Mouse (Mus musculus): ENCODE measurements around the gene Ccr6. TPM values are rescaled to one million over a fixed set of nuclear protein-coding genes. Genes with fewer than 3 reads are reported as not detected.

Gene Ccr6
- polyA plus RNA-seq, 1 experiment: not detected

DNA sequence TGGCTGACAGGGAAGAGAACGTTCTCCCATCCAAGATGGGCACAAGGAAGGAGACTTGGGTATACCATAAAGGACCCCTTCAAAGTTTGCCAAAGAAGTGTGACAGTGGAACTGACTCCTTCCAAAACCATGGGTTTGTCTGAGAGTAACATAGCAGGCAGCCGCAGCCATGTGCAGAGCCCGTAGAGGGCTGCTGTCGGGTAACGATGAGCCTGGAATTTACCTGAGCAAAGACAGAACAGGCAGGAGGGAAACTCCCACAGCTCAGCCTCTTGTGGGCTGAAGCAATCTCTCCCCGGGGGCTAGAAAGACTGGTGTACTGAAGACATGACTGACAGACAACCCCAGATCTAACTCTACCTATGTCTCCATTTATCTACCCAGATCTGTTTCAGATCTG lies 24.4 kb upstream of the Ccr6 start:
- Histone ChIP-seq H3K36me3 (ENCODE audit: control insufficient read depth, insufficient read depth) (no peaks in the 10 kb centered on the region), H3K27me3 (ENCODE audit: control insufficient read depth, insufficient read depth, insufficient read length) (peaks cover 46% of the 10 kb centered on the region), H3ac (ENCODE audit: control insufficient read depth, insufficient read length, low read depth) (no peak overlapping the region), H3K4me3 (ENCODE audit: insufficient read depth, poor library complexity, severe bottlenecking) (no peak overlapping the region), H3K79me2 (ENCODE audit: control insufficient read depth, insufficient read depth) (no peaks in the 10 kb centered on the region), H3K79me3 (ENCODE audit: low read depth) (no peaks in the 10 kb centered on the region)
- TF ChIP-seq FOSL1 (IDR thresholded peaks at IDR 0.05; ENCODE audit: insufficient read depth, low read length, poor library complexity, severe bottlenecking): no peak
- TF ChIP-seq MYOD1 (IDR thresholded peaks at IDR 0.05; ENCODE audit: control insufficient read depth, insufficient read length, low read depth): no peak
- TF ChIP-seq CEBPB (IDR thresholded peaks at IDR 0.05; ENCODE audit: low read depth): no peak
- TF ChIP-seq MAX (IDR thresholded peaks at IDR 0.05): no peak
- TF ChIP-seq MYOG (IDR thresholded peaks at IDR 0.05; ENCODE audit: control insufficient read depth, extremely low read depth, insufficient read length): no peak

DNA sequence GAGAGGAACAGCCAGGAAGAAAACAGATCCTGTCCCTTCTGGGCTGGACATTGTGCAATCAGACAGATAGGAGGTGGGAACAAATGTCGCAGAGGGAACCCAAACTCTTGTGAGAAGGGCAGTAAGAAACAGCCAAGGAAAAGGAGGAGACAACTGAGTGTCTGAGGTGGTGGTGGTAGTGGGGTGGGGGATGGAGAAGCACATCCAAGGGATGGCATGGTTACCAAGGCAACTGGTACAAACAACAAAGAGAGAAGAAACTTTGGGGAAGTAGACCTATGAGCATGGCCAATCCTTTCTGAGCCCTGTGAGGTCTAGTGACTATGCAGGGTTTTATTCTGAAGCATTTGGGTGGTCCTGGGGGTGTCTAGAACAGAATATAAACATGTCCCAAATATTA lies 21.5 kb upstream of the Ccr6 start:
- TF ChIP-seq MYOG (IDR thresholded peaks at IDR 0.05; ENCODE audit: control insufficient read depth, extremely low read depth, insufficient read length) (no peak), CTCF (IDR thresholded peaks at IDR 0.05; ENCODE audit: control insufficient read depth, insufficient read depth, insufficient read length) (no peak), CEBPB (IDR thresholded peaks at IDR 0.05; ENCODE audit: low read depth) (no peak), FOSL1 (IDR thresholded peaks at IDR 0.05; ENCODE audit: insufficient read depth, low read length, poor library complexity, severe bottlenecking) (no peak), USF1 (IDR thresholded peaks at IDR 0.05; ENCODE audit: low read depth) (no peak), MAX (IDR thresholded peaks at IDR 0.05) (no peak), MYOD1 (IDR thresholded peaks at IDR 0.05; ENCODE audit: control insufficient read depth, insufficient read length, low read depth) (no peak)
- H3K4me3 ChIP-seq (ENCODE audit: insufficient read depth, poor library complexity, severe bottlenecking): no peak overlapping the region

DNA sequence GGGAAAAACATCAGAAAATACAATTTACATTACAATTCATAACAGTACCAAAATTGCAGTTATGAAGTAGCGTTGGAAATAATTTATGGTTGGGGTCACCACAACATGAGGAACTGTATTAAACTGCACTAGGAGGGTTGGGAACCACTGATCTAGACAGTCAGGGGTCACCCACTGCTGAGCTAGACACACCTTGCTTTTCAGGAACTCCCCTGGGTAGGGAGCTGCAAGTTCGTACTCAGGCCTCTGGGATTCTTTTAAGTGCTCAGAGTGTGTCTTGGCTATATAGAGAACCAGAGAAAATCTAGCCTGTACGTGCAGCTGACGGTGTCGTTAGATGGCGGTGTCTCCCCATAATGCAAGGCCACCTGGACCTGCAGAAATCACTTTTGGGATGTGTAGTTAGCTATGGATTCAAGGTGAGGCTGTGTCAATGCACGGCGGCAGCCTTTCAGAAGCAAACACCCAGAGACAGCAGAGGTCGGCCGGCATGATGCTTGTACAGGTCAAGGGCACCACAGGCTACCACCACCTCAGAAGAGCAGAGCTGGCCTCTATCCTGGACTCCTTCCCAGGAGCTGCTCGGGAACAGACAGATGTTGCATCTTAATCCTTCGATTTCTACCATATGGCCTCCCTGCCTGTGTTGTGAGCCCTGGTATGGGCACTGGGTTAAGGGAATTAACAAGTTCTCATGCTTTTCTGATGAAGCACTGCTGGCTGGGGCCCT lies 20.7 kb upstream of the Ccr6 start:
- TF ChIP-seq MYOG (IDR thresholded peaks at IDR 0.05; ENCODE audit: control insufficient read depth, extremely low read depth, insufficient read length): no peak
- no peak for TF ChIP-seq CEBPB (IDR thresholded peaks at IDR 0.05; ENCODE audit: low read depth)
- no peak for TF ChIP-seq USF1 (IDR thresholded peaks at IDR 0.05; ENCODE audit: low read depth)
- TF ChIP-seq FOSL1 (IDR thresholded peaks at IDR 0.05; ENCODE audit: insufficient read depth, low read length, poor library complexity, severe bottlenecking): no peak
- no peak for TF ChIP-seq CTCF (IDR thresholded peaks at IDR 0.05; ENCODE audit: control insufficient read depth, insufficient read depth, insufficient read length)
- TF ChIP-seq MAX (IDR thresholded peaks at IDR 0.05): no peak
- no peak for TF ChIP-seq MYOD1 (IDR thresholded peaks at IDR 0.05; ENCODE audit: control insufficient read depth, insufficient read length, low read depth)
- H3K79me3 ChIP-seq (ENCODE audit: low read depth): no peaks in the 10 kb centered on the region
- no peaks in the 10 kb centered on the region for H3K79me2 ChIP-seq (ENCODE audit: control insufficient read depth, insufficient read depth)

More for the DNA sequence above, 21.5 kb upstream of the Ccr6 start:
- no peaks in the 10 kb centered on the region for H3K79me2 ChIP-seq (ENCODE audit: control insufficient read depth, insufficient read depth)
- no peak overlapping the region for H3ac ChIP-seq (ENCODE audit: control insufficient read depth, insufficient read length, low read depth)
- no peaks in the 10 kb centered on the region for H3K36me3 ChIP-seq (ENCODE audit: control insufficient read depth, insufficient read depth)
- peaks cover 46% of the 10 kb centered on the region for H3K27me3 ChIP-seq (ENCODE audit: control insufficient read depth, insufficient read depth, insufficient read length)
- no peaks in the 10 kb centered on the region for H3K79me3 ChIP-seq (ENCODE audit: low read depth)

DNA sequence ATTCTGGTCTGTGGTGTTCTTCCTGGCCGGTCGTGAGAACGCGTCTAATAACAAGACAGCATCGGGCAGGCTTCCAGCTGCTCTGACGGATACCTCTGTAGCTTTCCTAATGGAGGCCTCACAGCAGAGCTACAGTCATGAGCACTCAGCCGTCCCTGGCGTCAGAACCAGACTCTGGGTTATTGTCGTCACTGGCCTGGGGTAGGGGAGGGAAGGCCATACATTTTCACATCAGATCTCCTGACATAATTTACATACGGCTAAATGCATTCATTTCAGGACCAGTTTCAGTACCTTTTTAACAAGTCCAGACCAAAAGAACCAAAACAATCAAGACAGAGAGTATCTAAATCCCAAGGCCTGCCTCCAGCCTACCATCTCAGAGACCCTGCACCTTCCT lies 12.6 kb upstream of the Ccr6 start:
- TF ChIP-seq MYOD1 (IDR thresholded peaks at IDR 0.05; ENCODE audit: control insufficient read depth, insufficient read length, low read depth) (no peak), MAX (IDR thresholded peaks at IDR 0.05) (no peak)
- Histone ChIP-seq H3K79me3 (ENCODE audit: low read depth) (no peaks in the 10 kb centered on the region), H3K79me2 (ENCODE audit: control insufficient read depth, insufficient read depth) (no peaks in the 10 kb centered on the region), H3K36me3 (ENCODE audit: control insufficient read depth, insufficient read depth) (no peaks in the 10 kb centered on the region), H3K27me3 (ENCODE audit: control insufficient read depth, insufficient read depth, insufficient read length) (peaks cover 20% of the 10 kb centered on the region), H3ac (ENCODE audit: control insufficient read depth, insufficient read length, low read depth) (no peak overlapping the region), H3K4me3 (ENCODE audit: insufficient read depth, poor library complexity, severe bottlenecking) (no peak overlapping the region)

More for the DNA sequence above, 20.7 kb upstream of the Ccr6 start:
- H3K27me3 ChIP-seq (ENCODE audit: control insufficient read depth, insufficient read depth, insufficient read length): peaks cover 42% of the 10 kb centered on the region
- no peaks in the 10 kb centered on the region for H3K36me3 ChIP-seq (ENCODE audit: control insufficient read depth, insufficient read depth)
- H3K4me3 ChIP-seq (ENCODE audit: insufficient read depth, poor library complexity, severe bottlenecking): no peak overlapping the region
- H3ac ChIP-seq (ENCODE audit: control insufficient read depth, insufficient read length, low read depth): no peak overlapping the region

DNA sequence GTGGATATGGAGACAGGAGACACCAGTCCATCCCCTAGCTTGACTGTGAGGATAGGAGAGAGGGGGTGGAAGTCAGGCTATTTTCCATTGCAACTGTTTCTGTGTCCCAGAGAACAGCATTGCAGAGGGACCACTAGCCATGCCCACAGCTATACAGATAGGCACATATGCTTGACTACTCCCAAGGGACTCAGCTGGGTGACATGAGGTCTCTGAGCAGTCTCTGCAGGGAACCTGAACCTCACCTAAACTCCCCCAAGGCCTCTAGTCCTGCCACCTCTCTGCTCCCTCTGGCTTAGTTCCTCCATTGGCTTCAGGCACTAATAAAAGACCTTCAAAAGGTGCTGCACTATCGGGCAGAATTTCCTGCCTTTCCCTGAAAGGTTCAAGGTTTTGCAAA lies 11.8 kb upstream of the Ccr6 start:
- Histone ChIP-seq H3ac (ENCODE audit: control insufficient read depth, insufficient read length, low read depth) (no peak overlapping the region), H3K4me3 (ENCODE audit: insufficient read depth, poor library complexity, severe bottlenecking) (no peak overlapping the region), H3K36me3 (ENCODE audit: control insufficient read depth, insufficient read depth) (no peaks in the 10 kb centered on the region), H3K27me3 (ENCODE audit: control insufficient read depth, insufficient read depth, insufficient read length) (peaks cover 24% of the 10 kb centered on the region), H3K79me2 (ENCODE audit: control insufficient read depth, insufficient read depth) (no peaks in the 10 kb centered on the region), H3K79me3 (ENCODE audit: low read depth) (no peaks in the 10 kb centered on the region)
- TF ChIP-seq MAX (IDR thresholded peaks at IDR 0.05): no peak
- no peak for TF ChIP-seq MYOD1 (IDR thresholded peaks at IDR 0.05; ENCODE audit: control insufficient read depth, insufficient read length, low read depth)
- no peak for TF ChIP-seq CEBPB (IDR thresholded peaks at IDR 0.05; ENCODE audit: low read depth)
- no peak for TF ChIP-seq USF1 (IDR thresholded peaks at IDR 0.05; ENCODE audit: low read depth)
- TF ChIP-seq FOSL1 (IDR thresholded peaks at IDR 0.05; ENCODE audit: insufficient read depth, low read length, poor library complexity, severe bottlenecking): no peak
- TF ChIP-seq MYOG (IDR thresholded peaks at IDR 0.05; ENCODE audit: control insufficient read depth, extremely low read depth, insufficient read length): no peak
- TF ChIP-seq CTCF (IDR thresholded peaks at IDR 0.05; ENCODE audit: control insufficient read depth, insufficient read depth, insufficient read length): no peak

DNA sequence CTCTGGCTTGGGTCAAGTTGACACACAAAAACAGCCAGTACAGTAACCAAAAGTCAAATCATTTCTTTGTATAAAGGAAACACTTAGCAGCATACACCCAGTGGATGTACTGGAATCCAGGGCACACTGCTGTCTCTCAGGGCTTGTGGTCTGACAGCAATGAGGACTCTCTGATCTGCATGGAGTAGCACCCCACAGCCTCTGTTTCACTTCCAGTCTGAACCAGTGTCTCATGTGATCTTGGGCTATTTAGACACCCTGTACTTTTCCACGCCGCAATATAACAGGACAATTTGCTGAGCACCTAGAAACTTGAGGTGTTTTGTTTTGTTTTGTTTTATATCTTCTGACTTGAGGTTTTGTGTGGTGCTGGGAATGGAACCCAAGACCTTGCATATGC lies 10.7 kb upstream of the Ccr6 start:
- Histone ChIP-seq H3K79me2 (ENCODE audit: control insufficient read depth, insufficient read depth) (no peaks in the 10 kb centered on the region), H3K4me3 (ENCODE audit: insufficient read depth, poor library complexity, severe bottlenecking) (no peak overlapping the region), H3ac (ENCODE audit: control insufficient read depth, insufficient read length, low read depth) (no peak overlapping the region), H3K79me3 (ENCODE audit: low read depth) (no peaks in the 10 kb centered on the region), H3K36me3 (ENCODE audit: control insufficient read depth, insufficient read depth) (no peaks in the 10 kb centered on the region), H3K27me3 (ENCODE audit: control insufficient read depth, insufficient read depth, insufficient read length) (peaks cover 24% of the 10 kb centered on the region)
- no peak for TF ChIP-seq CTCF (IDR thresholded peaks at IDR 0.05; ENCODE audit: control insufficient read depth, insufficient read depth, insufficient read length)
- TF ChIP-seq FOSL1 (IDR thresholded peaks at IDR 0.05; ENCODE audit: insufficient read depth, low read length, poor library complexity, severe bottlenecking): no peak

Data from C2C12 (cell line).